Mouse (Mus musculus) left cerebral cortex, postnatal 10 days (tissue): Measurements from ENCODE around the gene Clybl. TPM values are rescaled to one million over a fixed set of nuclear protein-coding genes. Genes with fewer than 3 reads are reported as not detected.

Source experiments
- DNase-seq, 2 experiments: peaks; one replicate each; pipeline ENCODE4 v3.0.0; 2021 to 2022; ENCODE audit warnings: low spot score in 2 of 2, mixed read lengths in 1 of 2; ENCODE audit errors: extremely low spot score in 1 of 2
- intact Hi-C: fragments of 180-260 bp; cut with DNase I; formaldehyde crosslinking; loops from one replicate; pipeline ENCODE4 v1.15.1; 2025
- total RNA-seq, 2 experiments: library from RNA; stranded (reverse); gene quantifications; 2 replicates each; pipeline ENCODE4 v1.2.3; 2021

The Clybl gene
- total RNA-seq: 10 to 100 TPM; 19.4 to 20.9 TPM

DNA sequence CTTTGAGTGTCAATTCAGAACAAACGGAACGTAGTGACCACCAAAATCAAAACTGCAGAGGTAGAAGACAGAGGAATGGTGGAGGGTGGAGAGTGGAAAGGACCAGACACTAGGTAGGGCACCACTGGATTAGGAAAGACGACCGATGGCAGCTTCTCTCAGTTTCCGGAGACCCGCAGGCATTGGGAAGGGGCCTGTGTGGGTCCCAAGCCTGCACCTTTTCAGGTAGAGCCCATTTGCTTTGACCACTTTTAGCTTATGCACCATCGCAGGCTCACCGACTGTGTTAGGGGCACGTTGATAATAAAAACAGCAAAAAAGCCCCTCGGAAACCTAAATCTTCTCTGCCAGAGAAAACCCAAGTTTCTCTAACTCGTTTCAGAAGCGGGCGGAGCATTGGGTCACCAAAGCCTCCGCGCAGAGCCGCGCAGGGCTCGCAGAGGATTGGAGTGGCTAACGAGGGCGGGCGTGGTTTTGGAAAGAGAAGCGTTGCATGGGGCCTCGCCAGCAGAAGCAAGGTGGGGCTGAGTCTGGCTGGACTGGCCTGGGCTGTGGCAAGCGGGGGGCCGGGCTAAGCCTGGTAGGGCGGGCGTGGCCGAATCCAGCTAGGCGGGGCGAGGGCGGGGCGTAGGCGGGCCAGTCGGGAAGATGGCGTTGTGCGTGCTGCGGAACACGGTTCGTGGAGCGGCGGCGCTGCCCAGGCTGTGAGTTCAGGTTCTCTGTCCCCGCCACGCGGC, at the start of gene Clybl:
Gene Clybl (plus strand): TSS at position 627 of the 737 bp plus-strand sequence.
- peak; percentile 89 to 95 for DNase-seq
- intact Hi-C loops: no loop called here

DNA sequence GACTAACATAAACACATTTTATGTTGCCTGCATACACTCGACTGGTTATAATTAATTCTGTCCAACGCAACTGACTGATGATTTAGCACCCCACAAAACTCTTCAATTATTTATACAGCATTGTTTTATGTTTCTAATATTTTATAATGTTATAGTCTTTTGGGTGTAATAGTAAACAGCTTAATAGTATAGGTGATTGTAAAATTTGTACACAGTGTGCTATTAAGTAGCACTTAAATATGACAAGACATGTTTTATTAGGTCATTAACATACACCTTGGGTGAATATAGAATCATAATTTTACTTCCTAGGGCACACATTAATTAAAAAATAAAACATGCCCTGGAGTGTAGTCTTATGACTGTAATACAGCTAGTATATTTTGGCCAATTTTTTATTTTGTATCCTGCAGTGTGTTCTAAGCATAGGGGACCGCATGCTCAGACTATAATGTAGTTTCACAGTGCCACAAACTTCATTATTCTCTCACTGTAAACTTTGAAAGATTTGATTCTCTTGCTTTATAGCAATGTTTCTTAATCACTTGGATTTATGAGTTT, 45.1 kb upstream of the Clybl start:
- intact Hi-C loops: no loop called here
- DNase-seq: no peak

DNA sequence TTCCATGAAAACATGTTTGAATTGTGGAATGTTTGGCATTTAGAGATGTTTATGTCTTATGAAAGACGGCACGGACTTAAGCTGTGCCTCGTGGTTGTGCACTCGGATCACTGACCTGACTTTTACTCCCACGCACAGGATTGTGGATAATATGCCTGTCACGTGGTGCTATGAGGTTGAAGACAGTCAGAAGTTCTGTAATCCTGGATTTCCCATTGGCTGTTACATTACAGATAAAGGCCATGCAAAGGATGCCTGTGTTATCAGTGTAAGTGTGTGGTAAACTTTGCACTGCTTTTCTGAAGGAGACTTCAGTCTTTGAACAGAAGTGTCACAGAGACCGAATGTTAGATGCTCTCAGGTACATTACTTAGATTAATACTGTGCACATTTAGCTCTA, 44.3 kb upstream of the Clybl start:
- intact Hi-C loops: no loop called here
- no peak for DNase-seq

DNA sequence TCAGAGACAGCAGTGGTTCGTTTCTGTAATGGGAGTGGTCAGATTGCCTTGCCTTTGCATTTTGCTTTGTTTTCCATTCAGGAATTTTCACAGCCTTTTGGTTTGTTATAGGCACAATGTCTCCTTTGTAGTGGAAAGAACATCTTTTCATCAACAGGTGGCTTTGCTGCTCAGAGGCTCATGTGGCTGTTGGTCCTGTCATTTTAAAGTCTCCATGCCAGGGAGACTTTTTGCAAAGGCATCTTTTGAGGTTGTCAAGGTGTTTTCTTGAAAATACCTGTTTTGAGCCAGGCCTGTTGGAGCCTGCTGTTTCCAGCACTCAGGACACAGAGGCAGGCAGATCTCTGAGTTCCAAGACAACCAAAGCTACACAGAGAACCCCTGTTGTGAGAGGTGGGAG, 41.4 kb upstream of the Clybl start:
- DNase-seq: no peak
- intact Hi-C loops: no loop called here

DNA sequence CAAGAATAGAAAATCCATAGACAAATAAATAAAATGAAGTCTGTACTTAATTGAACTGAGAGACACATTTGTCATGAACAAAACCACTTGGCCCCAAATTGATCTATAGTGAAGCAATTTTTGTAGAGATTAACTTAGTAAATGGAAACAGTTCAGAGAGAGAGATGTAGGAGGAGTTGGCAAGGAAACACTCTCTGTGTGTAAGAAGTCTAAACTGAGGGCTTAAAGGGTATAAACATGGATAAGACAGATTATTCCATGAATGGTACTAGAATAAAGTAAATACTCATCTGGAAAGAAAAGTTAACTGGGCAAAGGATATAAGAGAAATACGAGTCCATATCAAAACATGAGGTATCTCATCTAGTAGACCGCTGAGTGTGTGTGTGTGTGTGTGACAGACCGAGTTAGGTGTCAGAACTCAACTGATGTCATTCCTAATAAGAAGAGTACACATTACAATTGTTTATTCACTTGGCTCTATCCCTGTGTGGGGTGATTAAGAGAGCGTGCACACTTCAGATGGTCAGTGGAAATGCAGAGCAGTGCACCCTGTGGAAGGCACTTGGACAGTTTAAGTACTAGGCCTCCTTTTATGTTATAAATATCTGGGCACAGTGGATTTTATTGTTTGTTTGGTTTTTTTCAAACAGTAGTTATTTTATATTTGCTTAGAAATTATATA, 37.8 kb upstream of the Clybl start:
- DNase-seq: no peak
- intact Hi-C loops: no loop called here

DNA sequence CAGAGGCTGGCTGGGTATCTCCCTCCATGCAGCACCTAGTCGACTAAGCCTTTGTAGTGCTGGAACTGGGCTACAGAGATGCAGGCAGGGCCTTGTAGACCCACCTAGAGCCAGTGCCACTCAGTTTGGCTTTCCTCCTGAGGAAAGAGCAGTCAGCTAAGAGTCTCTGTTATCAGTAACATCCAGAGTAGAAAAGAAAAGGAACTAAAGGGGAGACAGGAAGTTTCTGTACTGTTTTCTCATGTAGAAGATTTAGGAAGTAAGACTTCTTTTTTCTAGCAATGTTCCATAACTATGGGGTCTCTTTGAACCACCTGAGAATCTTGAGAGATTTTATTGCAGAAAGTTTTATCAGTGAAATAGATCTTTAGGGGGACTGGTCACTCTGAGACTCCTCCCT, 36.1 kb upstream of the Clybl start:
- no peak for DNase-seq
- intact Hi-C loops: no loop called here

DNA sequence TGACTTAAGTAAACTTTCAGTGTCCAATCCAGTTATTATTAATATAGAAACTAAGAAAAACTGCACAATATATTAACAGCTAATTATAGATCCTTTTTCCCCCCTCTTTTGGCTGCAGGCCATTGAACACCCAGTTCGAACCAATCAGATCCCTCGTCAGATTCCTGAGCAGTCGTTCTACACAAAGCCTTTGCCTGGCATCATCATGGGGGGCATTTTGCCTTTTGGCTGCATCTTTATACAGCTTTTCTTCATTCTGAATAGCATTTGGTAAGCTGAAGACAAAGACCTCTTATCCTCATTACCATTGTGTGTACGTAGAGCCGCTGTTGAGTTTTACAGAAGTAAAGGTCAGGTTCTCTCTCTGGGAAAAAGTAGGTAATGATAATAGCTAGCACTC, 30.9 kb upstream of the Clybl start:
- DNase-seq: no peak
- intact Hi-C loops: no loop called here

DNA sequence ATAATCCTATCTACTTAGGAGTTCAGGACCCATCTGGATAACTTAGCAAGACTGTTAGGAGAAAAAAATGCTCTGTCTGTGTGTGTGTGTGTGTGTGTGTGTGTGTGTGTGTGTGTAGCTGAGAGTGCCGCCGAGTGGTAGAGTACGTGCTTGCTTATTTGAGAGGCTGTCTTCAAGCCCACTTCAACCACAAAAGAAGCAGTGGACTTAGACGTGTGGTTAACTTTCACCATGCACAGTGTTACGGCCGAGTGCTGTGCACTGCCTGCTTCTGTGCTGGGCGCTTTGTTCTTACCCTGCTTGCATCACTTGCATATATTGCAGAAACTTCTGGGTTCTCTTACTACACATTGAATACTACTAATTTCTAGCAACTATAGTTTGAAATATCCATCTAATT, 23.8 kb upstream of the Clybl start:
- DNase-seq: no peak
- intact Hi-C loops: no loop called here

DNA sequence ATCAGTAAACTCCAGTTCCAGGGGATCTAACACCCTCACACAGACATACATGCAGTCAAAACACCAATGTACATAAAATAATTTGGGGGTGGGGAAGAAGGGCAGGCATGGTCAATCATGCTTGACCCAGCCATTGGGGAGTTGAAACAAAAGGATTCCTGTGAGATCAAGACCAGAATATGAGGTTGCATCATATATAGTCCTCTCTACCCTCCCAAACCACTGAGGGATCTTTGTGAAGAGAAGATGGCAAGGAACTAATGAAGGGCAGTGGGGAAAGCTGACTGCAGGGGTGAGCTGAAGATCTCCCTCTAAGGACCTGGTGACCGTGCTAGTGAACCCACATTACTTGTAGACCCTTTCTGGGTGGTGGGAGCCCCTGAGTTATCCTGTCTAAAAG, 20.6 kb upstream of the Clybl start:
- no peak for DNase-seq
- intact Hi-C loops: no loop called here

DNA sequence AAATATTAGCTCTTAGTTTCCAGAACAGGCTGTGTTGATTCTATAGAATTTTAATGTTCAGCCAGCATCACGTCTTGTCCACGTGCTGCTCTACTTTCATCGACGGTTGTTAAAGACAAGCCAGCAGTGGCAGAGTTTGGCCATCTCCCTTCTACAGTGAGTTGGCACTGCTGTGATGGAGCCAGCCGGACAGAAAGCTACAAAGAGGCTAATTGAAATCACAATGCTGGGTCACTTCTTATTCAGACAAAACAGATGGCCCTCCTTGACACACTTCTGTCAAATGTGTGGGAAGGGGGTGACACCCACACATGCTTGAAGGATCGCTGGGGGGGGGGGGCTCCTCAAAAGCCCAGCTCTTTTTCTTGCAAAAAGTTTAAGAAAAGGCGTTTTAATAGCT, 12.6 kb upstream of the Clybl start:
- intact Hi-C loops: no loop called here
- no peak for DNase-seq

DNA sequence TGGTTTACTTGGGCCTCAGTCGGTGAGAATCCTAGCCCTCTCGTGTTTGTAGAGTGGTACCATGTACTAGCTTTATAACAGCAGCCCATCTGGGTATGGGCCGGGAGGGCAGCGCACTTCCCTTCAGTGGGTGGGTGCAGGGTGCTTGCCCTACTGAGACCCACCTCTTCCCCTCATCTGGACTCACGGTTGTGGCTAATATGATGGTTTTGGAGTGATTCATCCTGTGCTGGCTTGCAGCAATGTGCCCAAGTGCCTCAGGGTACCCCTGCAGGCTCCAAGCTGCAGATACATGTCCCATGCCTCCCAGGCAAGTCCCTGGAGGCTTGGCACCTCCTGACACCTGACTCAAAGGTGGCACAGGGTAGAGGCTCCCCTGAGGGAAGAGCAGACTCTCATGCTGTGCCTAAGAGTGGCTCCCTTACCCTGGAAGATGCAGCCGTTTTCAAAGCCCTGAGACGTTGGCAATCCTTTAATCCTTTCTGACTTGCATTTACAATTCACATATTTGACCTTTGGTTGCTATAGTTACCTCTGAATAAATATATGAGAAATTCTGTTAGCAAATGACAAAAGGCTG, 11.2 kb upstream of the Clybl start:
- intact Hi-C loops: no loop called here

DNA sequence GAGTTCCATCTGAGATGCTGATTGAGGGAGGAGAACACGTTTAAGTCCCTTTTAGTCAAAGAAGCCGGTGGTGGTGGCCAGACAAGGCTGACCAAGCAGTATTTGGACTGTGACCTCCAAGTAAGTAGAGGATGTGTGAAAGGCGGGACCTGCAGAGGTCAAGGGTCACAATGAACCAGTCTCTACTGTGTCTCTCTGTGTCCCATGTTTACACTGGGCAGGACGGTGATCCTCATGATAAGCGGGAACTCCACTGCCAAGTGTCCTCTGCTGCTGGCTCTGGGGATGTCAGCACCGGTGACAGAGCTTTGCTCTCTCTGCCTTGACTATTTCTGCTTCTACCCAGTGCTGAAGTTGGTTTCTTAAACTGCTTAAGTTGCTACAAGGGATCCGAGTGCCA, 10.5 kb upstream of the Clybl start:
- no peak for DNase-seq
- intact Hi-C loops: no loop called here

More for the DNA sequence above, 11.2 kb upstream of the Clybl start:
- DNase-seq: no peak

DNA sequence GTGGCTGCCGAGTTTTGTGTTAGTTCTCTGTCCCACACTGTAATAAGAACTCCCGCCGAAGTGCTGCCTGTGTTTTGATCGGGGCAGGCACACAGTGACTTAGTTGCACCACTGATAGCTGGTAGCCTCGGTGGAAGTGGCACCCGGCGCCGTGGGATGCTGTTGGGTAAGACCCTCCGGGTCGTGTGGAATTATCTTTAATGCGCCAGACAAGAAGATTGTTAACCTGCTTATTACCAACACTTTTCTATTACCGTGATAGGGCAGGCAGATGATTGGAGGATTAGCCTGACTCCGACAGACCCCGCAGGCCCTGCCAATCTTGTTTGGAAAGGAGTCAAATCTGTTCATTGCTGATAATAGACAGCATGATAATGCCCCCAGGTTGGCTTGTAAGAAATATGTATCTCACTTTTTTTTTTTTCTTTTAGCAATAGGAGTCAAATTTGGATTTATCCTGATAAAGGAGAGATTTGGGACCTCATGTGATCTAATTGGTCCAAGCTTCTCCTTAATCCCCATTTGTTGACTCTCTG, 5.2 kb upstream of the Clybl start:
- intact Hi-C loops: no loop called here

DNA sequence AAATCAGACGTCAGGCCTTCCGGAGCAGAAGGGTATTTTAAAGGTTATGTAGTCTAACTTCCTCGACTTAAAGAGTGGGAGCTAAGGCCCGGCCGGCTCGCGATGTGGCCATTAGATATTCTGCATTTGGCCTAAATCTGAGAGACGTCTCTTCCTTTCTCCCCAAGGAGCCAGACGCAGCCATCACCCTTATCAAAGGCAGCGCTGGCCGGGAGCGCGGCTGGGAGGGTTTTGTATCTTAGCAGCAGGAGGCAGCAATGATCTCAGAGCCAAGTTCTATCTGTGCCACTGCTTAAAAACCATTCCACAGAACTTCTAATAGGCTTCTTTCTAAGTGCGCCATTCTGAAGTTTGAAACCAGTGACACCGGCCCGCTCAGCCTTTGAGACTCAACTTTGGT, 2.2 kb upstream of the Clybl start:
- intact Hi-C loops: no loop called here
- no peak for DNase-seq

More for the DNA sequence above, 5.2 kb upstream of the Clybl start:
- DNase-seq: no peak

DNA sequence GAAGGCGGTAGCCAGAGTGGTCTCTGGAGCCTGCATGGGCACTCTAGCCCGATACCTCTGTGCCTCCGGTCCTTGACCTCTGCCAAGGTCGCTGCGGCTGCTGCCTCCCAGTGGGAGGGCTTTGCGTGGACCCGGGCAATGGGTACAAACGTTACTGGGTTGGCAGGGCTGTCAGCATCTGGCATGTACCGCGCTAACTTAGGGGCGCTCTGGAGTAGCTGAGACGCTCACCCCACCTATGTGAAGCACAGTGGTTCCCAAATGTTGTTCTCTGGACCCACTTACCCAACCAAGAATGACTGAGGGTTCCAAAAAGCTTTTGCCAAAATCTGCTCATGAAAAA, 282 bp downstream of the Clybl start:
- intact Hi-C loops: no loop called here
- DNase-seq: no peak

DNA sequence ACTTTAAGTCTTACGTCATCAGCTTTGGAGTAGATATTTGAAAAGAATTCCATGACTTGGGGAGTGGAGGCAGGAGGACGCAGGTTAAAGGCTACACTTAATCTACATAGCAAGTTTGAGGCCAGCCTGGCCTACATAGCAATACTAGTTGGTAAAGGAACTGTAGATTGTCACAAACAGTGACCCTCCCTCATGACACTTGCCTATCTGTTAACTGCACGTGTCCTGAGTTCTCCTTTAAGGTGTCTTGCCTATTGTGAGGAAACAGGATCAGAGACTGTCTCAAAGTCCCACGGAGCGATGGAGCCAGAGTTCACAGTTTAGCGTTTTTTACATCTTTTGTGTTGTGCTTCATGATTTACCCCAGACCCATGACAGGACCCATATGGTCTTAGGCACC, 716 bp downstream of the Clybl start:
- intact Hi-C loops: no loop called here
- DNase-seq: no peak

DNA sequence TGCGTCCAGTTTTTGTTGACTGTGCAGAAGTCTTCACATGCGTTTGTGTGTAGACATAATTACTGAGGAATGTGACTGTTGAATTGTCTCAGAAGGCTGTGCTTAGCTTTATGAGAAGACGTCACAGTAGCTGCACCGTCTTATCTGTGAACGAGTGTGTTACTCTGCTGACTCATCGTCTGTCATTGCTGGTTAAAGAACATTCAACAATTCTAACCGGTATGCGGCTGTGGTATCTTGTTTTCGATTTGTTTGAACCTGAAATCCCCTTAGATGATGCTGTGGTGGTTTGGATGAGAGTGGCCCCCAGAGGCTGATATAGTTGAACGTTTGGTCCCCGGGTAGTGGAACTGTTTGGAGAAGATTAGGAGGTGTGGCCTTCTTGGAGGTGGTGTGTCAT, 2.5 kb downstream of the Clybl start:
- DNase-seq: no peak
- intact Hi-C loops: no loop called here

DNA sequence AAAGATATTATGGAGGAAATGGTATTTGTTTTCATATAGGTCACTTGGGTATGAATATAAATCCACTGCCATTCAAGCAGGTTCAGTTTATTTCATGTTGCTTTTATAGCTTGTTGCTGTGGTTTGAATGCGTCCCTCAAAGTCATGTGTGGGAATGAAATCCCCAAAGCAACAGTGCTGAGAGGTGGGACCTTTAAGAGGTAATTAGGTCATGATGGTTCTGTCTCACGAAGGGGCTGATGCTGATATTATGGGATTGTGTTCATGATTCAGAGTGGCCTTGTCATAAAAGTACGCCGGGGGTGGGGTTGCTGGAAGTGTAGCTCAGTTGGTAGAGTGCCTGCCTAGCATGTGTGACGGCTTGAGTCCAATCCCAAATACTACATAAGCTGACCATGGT, 6.7 kb downstream of the Clybl start:
- intact Hi-C loops: no loop called here
- DNase-seq: no peak

DNA sequence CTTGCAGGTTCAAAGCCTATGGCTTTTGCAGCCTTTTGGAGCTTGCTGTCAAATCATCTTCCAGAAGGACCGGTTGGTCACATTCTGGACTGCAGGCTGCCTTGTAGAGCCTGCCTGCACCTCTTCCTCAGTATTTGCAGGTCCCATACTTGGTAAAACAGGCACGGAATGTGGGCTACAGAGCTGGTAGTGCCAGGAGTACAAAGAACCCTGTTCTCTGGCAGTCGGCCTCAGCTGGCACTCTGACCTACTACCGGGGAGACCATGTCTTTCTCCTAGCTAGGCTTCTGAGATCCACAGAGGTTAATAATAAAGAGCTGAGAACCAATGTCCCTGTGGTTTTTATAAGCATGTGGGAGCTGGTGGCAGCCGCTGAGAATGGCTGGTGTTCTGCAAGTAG, 8.4 kb downstream of the Clybl start:
- intact Hi-C loops: no loop called here

DNA sequence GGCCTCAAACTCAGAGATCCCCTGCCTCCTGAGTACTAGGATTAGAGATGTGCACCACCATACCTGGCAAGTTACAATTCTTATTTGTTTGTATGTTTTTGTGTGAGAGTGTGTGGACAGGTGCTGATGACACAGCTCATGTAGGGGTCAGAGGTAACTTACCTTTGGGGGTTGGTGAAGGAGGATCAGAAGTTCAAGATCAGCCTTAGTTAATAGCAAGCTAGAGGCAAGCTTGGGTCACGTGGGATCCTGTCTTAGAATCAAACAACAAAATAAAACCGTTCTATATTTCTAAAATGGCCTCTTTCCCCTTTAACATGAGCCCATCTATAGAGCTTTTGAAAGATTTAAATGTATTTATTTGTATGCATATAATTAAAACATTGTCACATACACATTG, 9.0 kb downstream of the Clybl start:
- intact Hi-C loops: no loop called here
- DNase-seq: no peak

More for the DNA sequence above, 8.4 kb downstream of the Clybl start:
- DNase-seq: peak in 1 of 2 experiments; percentile 27
